Mouse (Mus musculus) retina, postnatal 1 day (tissue): ENCODE data around the gene Bmper.
A peak's percentile ranks its signal among the peaks of the same experiment; 100 is the strongest.

Experiments
- DNase-seq: peaks from one replicate; pipeline ENCODE4 v3.0.0-alpha.2; 2012

Gene Bmper

GRCm38 (mm10) chr9:23307835-23308234 is 85.0 kb downstream of the Bmper start:
- DNase-seq: no peak

DNA sequence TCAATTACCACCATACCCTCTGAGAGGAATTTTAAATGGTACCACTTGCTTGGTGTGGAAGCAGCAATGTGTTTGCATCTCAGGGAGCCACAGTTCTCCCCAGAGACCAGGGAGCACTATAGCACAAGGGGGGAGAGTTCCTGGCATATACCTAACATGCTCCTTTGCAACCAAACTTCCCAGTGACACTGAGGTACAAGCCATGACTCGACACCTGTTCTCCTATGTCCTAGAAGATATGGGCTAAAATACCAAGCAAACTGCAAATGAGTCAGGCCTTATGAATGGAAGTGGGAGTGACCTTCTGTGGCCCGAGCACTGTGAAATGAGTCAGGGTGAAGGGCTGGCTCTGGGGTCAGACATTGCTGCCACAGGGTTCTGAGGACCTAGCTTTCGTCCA is 88.1 kb downstream of the Bmper start:
- no peak for DNase-seq

DNA sequence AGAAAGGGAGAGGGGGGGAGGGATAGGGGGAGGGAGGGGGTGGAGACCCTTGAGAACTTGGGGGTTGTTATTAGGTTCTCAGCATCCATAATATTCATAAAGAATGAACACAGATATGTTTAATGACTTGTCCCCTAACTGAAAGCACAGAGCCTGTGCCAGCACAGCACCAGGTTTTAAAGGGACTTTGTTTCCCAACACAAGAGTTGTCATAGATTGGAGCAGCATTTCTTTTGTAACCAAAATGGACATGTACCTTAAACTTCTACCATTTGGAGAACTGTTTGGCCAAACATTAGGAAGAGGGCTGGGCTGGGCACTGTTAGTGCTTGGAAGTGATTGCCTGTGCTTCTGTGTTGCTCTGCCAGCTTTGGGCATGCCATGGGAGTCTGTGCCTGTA is 89.1 kb downstream of the Bmper start:
- no peak for DNase-seq

DNA sequence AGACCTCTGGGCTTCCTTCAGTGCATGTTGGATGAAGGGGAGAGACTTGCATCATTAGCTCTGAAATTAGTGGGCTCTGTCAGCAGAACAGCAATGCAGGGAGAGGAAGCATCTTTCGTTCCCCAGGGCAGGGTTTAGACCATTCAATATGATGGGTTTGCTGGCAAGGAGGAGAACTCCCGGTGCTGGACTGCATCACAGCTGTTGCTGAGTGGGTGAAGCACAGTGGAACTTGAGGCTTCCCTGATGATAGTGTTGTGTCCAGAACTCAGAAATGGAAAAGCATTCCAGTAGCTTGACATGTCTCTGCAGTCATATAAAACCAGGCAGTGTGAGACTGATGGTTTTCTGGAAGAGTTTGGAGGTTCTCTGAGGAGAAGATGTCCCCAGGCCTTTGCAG is 90.0 kb downstream of the Bmper start:
- no peak for DNase-seq

- DNase-seq: no peak
Measured at GRCm38 (mm10) chr9:23315631-23316330, 92.9 kb downstream of the Bmper start.

- no peak for DNase-seq
Measured at GRCm38 (mm10) chr9:23327830-23328229, 105.0 kb downstream of the Bmper start.

- DNase-seq: no peak
Measured at GRCm38 (mm10) chr9:23333041-23333622, 110.3 kb downstream of the Bmper start.

DNA sequence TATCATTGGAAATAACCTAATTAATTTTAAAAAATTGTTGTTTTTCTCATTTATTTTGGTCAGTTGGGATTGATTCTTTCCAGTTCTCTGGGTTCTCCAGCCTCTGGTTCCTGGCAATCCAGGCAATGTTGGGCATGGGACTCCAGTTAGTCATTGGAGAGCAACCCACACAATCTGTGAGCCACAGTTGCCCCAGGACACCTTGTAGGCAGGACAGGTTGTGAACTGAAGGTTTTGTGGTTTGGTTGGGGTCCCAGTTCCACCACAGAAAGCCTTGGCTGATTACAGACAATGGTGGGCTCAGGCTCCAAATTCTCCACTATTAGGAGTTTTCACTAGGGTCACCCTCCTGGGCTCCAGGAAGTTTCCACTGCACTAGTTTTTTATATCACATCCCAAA is 117.7 kb downstream of the Bmper start:
- DNase-seq: no peak

DNA sequence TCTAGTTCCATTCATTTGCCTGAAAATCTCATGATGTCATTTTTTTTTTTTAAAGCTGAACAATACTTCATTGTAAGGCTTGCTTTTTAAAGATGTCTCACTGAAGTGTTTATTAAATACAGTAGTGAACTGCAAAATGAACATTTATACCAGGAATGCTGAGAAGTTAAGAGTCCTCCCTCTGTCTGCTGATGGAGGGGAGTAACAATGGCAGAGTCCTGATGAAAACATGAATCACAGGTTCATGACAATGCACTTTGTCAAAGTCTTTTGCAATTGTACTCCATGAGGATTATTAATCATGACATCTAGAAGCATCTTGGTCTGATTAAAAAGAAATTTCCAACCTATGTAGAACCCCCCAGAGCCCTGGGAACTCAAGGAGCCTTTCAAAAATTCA is 118.4 kb downstream of the Bmper start:
- DNase-seq: peak; percentile 7

GRCm38 (mm10) chr9:23344353-23344752 is 121.5 kb downstream of the Bmper start:
- DNase-seq: no peak

GRCm38 (mm10) chr9:23345093-23345844 is 122.4 kb downstream of the Bmper start:
- DNase-seq: no peak

- no peak for DNase-seq
Measured at GRCm38 (mm10) chr9:23349603-23350002, 126.7 kb downstream of the Bmper start.

- DNase-seq: no peak
Measured at GRCm38 (mm10) chr9:23351400-23351799, 128.5 kb downstream of the Bmper start.

- no peak for DNase-seq
Measured at GRCm38 (mm10) chr9:23352396-23352795, 129.5 kb downstream of the Bmper start.

GRCm38 (mm10) chr9:23354201-23354820 is 131.4 kb downstream of the Bmper start:
- no peak for DNase-seq

DNA sequence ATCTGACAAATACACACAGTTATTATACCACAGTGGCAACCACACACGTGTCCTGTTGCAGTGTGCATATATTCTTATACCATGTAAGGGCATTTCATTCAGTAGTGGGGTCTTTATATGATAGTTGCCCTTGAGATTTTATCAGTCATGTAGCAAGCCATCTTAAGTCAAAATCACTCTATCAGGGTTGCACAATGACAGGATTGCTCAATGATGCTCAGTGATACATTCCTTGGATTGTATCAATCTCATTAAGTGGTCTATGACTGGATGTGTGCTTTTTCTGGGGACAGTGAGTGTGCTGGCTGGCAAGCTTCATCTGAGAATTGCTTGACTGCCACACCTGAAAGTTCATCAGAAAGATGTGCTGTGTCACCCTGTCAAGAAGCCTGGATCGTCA is 135.2 kb downstream of the Bmper start:
- no peak for DNase-seq

DNA sequence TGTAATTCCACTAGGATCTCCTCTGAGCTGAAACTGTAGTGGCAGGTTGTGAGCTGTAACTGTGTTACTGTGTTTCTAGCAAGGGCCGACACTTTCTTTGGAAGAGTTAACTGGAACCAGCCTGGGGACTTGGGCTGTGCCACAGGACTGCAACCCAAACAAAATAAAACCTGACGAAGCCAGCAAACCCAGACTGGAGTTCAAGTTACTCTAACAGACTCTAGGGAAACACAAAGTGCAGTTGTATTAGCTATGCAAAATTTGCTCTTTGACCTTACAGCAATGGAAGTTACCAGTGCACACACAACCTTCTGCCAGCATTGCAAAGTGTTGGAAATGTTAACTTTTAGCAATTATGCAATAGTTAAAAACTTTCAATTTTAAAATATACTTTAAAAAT is 140.3 kb downstream of the Bmper start:
- DNase-seq: no peak

DNA sequence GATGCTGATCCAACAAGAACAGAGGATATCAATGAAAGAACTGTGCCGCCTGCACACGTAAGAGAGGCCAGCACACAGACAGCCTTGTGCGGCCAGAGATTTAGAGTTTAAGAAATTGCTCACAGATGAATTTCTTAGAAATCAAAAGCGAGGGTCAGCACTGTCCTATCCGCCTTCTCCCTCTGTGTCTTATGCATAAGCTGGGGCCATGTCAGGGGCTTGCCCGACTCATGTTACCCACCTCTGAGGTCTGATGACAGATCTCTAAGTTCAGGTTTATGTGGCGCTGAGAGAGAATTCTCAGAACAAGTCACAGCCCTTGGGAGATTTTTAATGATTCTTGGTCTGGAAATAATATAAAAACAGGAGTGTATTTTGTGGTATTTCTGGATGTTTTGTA is 140.7 kb downstream of the Bmper start:
- no peak for DNase-seq

GRCm38 (mm10) chr9:23364047-23364446 is 141.2 kb downstream of the Bmper start:
- no peak for DNase-seq

DNA sequence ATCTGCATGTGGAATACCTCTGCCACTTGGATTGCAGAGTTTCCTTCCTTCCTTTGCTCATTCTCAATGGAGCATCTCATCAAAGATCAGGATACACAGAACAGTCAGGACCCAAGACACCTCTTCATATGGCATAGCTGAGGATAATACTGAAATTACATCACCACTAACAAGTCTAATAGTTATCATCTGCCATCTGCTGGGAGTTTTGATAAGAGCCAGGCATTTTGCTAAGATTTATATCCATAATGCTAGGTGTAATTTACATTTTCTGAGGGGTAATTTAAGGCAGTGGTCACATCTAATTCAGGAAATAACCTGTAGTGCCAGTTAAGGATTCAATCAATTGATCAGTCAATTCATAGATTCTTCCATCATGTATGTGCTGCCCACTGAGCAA is 145.2 kb downstream of the Bmper start:
- DNase-seq: no peak

DNA sequence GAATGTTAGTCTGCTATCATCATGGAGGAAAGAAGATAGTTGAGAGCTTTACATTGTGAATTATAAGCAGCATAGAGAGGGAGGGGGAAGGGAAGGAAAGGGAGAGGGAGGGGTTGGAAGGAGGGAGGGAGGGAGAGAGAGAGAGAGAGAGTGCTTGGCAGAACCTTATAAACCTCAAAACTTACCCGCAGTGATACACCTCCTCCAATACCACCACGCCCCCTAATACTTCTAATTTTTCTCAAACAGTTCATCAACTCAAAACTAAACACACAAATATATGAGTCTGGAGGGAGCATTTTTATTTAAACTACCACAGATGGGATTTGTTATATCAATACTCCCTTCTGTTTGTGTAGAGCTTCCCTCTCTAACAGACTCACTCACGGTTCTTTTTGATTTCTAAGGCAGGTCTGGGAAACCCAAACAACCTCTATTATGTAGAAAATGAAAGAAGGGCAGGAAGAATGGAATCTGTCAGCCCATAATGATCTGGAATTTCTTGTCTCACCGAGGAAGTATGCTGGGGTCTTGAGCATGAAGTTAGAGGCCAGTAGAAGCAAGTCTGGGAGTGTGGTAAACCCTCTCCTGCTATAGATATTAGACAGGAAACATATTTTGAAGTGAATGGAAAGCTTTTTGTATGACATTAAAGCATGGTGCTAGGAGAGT is 152.0 kb downstream of the Bmper start:
- no peak for DNase-seq

DNA sequence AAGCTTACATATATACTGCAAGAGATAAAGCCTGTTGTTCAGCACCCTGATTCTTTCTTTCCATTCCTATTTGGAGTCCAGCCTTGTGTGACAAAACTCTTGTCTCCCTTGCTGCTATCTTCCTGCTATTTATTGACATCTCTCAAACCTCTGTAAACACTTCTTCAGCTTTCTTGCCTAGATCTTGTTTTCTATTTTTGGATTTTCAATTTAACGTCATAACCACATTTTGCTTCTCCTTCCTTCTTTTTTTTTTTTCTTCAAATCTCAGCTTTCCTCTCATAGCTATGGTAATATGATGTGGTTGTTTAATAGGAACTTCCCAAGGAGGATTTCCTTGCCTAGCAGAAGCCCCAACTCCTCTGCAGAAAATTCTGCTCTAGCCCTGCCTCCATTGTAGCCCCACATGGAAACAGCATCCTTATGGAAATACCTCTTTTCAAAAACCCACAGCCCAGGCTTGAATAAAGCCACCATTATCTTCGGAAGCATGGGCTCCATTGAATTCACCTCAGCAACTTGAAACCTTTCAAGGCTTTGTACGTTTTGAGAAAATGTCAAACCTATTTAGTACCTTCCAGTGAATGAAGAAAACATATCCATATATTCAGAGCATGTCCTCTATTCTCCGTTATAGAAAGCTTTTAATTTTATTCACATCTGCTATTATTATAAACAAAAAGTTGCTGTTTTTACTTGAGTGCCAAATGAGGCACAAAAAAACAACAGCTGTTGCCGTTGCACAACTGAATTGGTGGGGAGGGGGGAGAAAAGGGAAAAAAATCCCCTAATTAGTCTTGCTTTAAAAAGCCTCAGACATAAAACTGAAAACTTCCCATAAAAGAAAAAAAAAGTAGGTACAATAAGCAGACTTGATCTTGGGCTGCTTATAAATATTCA is 155.2 kb downstream of the Bmper start:
- peak; percentile 27 for DNase-seq
